In the genomic region with DNA sequence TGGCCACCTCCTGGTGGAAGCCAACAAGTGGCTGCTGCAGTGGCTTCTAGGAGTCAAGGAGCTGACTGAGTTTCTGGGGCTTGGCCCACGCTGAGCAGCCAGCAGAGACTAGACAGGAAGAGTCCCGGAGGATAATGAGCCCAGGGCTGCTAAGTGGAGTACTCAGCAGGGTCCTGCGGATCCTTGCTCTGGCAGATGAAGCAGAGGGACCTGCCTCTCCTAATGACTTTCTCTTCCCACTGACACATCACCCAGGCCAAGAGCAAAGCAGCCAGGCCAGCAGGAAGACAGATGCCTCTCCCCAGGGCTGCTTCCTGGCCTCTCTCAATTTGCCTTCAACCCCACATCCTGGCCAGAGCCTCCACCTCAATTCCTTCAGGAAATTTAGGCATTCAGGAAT, we compare ENCODE assay signal across 14 mouse cellular contexts. TPM values are rescaled to one million over a fixed set of nuclear protein-coding genes. Genes with fewer than 3 reads are reported as not detected.
DNase-seq lines count a peak whose midpoint lies in the region; ATAC-seq lines count a peak whose summit lies in the region.
"Had no signal": no experiment of that assay in that cellular context is flagged by ENCODE, and none has a peak within 500 bp of the region (broad histone marks: within the 10 kb centered on the region; RNA-seq: fewer than 3 reads in every experiment).

No protein-coding gene starts in this region.

- no peaks in the 10 kb centered on the region for H3K36me3 ChIP-seq in heart, embryonic 10.5 days
- H3K36me3 ChIP-seq in embryonic facial prominence, embryonic 13.5 days = no peaks in the 10 kb centered on the region

- no peak overlapping the region for H3K4me2 ChIP-seq in embryonic facial prominence, embryonic 13.5 days

- ATAC-seq in embryonic facial prominence, embryonic 13.5 days (ENCODE audit: insufficient number of reproducible peaks, insufficient read depth, low FRiP score, low TSS enrichment, low read depth) = no peak

- no peak overlapping the region for H3K27ac ChIP-seq in heart, embryonic 10.5 days
- H3K27ac ChIP-seq in embryonic facial prominence, embryonic 13.5 days = peak overlapping the region; percentile 57; the same call in 1 of the 2 replicates
- H3K27ac ChIP-seq: liver, embryonic 14.5 days; stomach, postnatal 0 days had no signal

- peak overlapping the region; percentile 44; the same call in 1 of the 2 replicates for H3K9ac ChIP-seq in embryonic facial prominence, embryonic 13.5 days
- H3K9ac ChIP-seq: liver, embryonic 14.5 days had no signal

- H3K4me1 ChIP-seq in heart, embryonic 10.5 days = peaks cover 60% of the 10 kb centered on the region
- H3K4me1 ChIP-seq in embryonic facial prominence, embryonic 13.5 days = peaks cover 67% of the 10 kb centered on the region

- H3K4me3 ChIP-seq in heart, embryonic 10.5 days = no peak overlapping the region
- no peak overlapping the region for H3K4me3 ChIP-seq in embryonic facial prominence, embryonic 13.5 days

- H3K9me3 ChIP-seq in heart, embryonic 10.5 days = no peaks in the 10 kb centered on the region
- no peaks in the 10 kb centered on the region for H3K9me3 ChIP-seq in embryonic facial prominence, embryonic 13.5 days

- no peaks in the 10 kb centered on the region for H3K27me3 ChIP-seq in heart, embryonic 10.5 days (ENCODE audit: insufficient read depth, poor library complexity, severe bottlenecking)
- H3K27me3 ChIP-seq in embryonic facial prominence, embryonic 13.5 days = no peaks in the 10 kb centered on the region

- 12% methylated on average over 3 of the region's 3 CpGs for WGBS in heart, embryonic 10.5 days
- 21% methylated on average over 3 of the region's 3 CpGs for WGBS in embryonic facial prominence, embryonic 13.5 days

- DNase-seq in heart, adult 11 months = peak; percentile 94
- no peak for DNase-seq in heart, embryonic 10.5 days (ENCODE audit: low spot score)
- DNase-seq in retina, embryonic 14.5 days (ENCODE audit: low spot score) = peak; percentile 47
- DNase-seq in retina, postnatal 1 day = no peak
- DNase-seq in right cerebral cortex, postnatal 4 days = no peak
- no peak for DNase-seq in adrenal gland, adult (ENCODE audit: inconsistent age in 2 of 2, low spot score in 1 of 2)
- no peak for DNase-seq in right cerebral cortex, postnatal 14 days
- DNase-seq: adrenal gland, adult 2 months; heart, postnatal 36 days; kidney, adult 8-10 months; lung, postnatal 36 days had no signal

RNA-seq across cellular contexts. Expression of a gene that starts 23.9 kb away (rescaled TPM):
- 0.73 and 0.87 TPM in 2 replicates for polyA plus RNA-seq in heart, embryonic 10.5 days (2016; fragmentation: Nextera tagmentation; extraction: Ambion mirVana)
- polyA plus RNA-seq in embryonic facial prominence, embryonic 13.5 days (2015; fragmentation: Nextera tagmentation; extraction: Ambion mirVana) = 1.2 and 1.3 TPM in 2 replicates

Comparison
In these comparisons a context has a peak if more than half of its experiments do, and no peak if none do; other contexts are left out.
1. DNase-seq: peak in heart, adult 11 months (single experiment) and retina, embryonic 14.5 days (single experiment); none in heart, embryonic 10.5 days (single experiment), retina, postnatal 1 day (single experiment), right cerebral cortex, postnatal 4 days (single experiment), adrenal gland, adult (0 of 2) and right cerebral cortex, postnatal 14 days (single experiment).